8 mouse cellular contexts compared by ENCODE assay signal in the genomic region with DNA sequence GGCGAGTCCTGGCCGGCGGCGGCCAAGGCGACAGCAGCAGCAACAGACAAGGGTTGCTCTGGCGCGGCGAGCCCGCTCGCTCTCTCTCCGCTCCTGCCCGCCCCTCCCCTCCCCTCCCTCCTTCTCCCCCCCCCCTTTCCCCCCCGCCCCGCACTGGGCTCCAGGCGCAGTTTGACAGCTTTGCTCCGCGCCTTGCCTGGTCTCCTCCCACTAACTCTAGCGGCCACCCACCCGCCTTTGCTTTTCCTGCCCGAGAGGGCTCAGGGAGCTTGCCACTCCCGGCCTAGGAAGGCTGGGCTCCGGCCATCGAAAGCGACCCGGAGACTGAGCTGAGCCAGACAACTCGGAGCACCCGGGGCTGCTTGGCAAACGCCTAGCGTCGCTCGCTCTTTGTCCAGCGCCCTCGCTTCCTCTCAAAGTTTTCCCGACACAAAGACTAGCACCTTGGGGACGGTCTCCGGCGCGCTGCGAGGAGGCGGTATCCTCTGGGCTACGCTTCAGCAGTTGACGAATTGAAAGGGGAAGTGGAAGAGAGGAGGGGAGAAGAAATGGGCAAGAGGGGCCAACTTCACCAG. TPM values are rescaled to one million over a fixed set of nuclear protein-coding genes. Genes with fewer than 3 reads are reported as not detected.
DNase-seq lines count a peak whose midpoint lies in the region; ATAC-seq and TF ChIP-seq lines count a peak whose summit lies in the region.

TSS of gene St8sia2 (minus strand) at position 90 of the 575 bp plus-strand sequence.

- H3K4me3 ChIP-seq in layer of hippocampus, adult 2 months, result peak within 1 kb of the TSS; percentile 67
- peak within 1 kb of the TSS; percentile 77 for H3K4me3 ChIP-seq in heart, embryonic 11.5 days (ENCODE audit: low read depth, low read length)
- H3K4me3 ChIP-seq in small intestine, adult 2 months (ENCODE audit: low read depth, low read length), result peak within 1 kb of the TSS; percentile 58

- peak; percentile 78 for ATAC-seq in heart, embryonic 11.5 days (replicated peaks; ENCODE audit: insufficient number of reproducible peaks, low FRiP score, low TSS enrichment)
- no peak for ATAC-seq in erythroblast, adult 5-6 weeks (replicated peaks; ENCODE audit: low FRiP score, poor library complexity, severe bottlenecking)

- no peak for TF ChIP-seq CTCF in layer of hippocampus, adult 2 months (conservative IDR thresholded peaks at IDR 0.05)
- no peak for TF ChIP-seq CTCF in small intestine, adult 2 months (IDR thresholded peaks at IDR 0.05; ENCODE audit: extremely low read depth, insufficient read length, insufficient replicate concordance, low read depth, low read length)

- H3K27me3 ChIP-seq in heart, embryonic 11.5 days (ENCODE audit: control insufficient read depth, insufficient read depth, low read length), result peaks cover 39% of the 10 kb centered on the region
- H3K27me3 ChIP-seq in small intestine, adult 2 months (ENCODE audit: control insufficient read depth, insufficient read depth, low read length), result peaks cover 19% of the 10 kb centered on the region

- peaks cover 2% of the 10 kb centered on the region; the same call in 1 of the 2 replicates for H3K4me1 ChIP-seq in heart, embryonic 11.5 days (ENCODE audit: control insufficient read depth, insufficient read depth, low read length)
- H3K4me1 ChIP-seq in small intestine, adult 2 months (ENCODE audit: control insufficient read depth, insufficient read depth, insufficient read length, low read length), result peaks cover 4% of the 10 kb centered on the region; the same call in 1 of the 2 replicates

- H3K4me2 ChIP-seq in heart, embryonic 11.5 days, result peak within 1 kb of the TSS; percentile 98

- no peak within 1 kb of the TSS for H3K27ac ChIP-seq in layer of hippocampus, adult 2 months
- H3K27ac ChIP-seq in heart, embryonic 11.5 days (ENCODE audit: low read depth, low read length), result peak within 1 kb of the TSS; percentile 15; the same call in 1 of the 2 replicates
- no peak within 1 kb of the TSS for H3K27ac ChIP-seq in small intestine, adult 2 months (ENCODE audit: insufficient read depth, low read depth, low read length)

- peak within 1 kb of the TSS; percentile 77 for H3K9ac ChIP-seq in heart, embryonic 11.5 days (ENCODE audit: low read depth, low read length)

- no peak for DNase-seq in layer of hippocampus, adult 2 months (ENCODE audit: low spot score in 2 of 2)
- no peak for DNase-seq in layer of hippocampus, adult 8-10 months (ENCODE audit: low spot score in 2 of 2)
- DNase-seq in embryo, embryonic 10 days (ENCODE audit: low spot score), result peak; percentile 87
- DNase-seq in kidney, postnatal 10 days, result peak; percentile 81
- peak; percentile 41 for DNase-seq in lung, postnatal 25 days (ENCODE audit: low spot score)

- H3K9me3 ChIP-seq in heart, embryonic 11.5 days (replicated peaks; ENCODE audit: control insufficient read depth, low read length), result no peaks in the 10 kb centered on the region

- H3K36me3 ChIP-seq in heart, embryonic 11.5 days (ENCODE audit: control insufficient read depth, insufficient read depth, low read length), result no peaks in the 10 kb centered on the region
- H3K36me3 ChIP-seq in small intestine, adult 2 months (ENCODE audit: control insufficient read depth, insufficient read depth, low read length), result no peaks in the 10 kb centered on the region

- no peak for TF ChIP-seq POLR2A in small intestine, adult 2 months (IDR thresholded peaks at IDR 0.05; ENCODE audit: low read depth, low read length)

- WGBS in heart, embryonic 11.5 days (ENCODE audit: insufficient replicate concordance), result 0% methylated on average over 34 of the region's 42 CpGs
- 1% methylated on average over 41 of the region's 42 CpGs for WGBS in small intestine, adult 2 months

RNA-seq across cellular contexts. Expression of gene St8sia2, which starts in this region (rescaled TPM):
- 1 to 10 TPM; 1.3 to 1.8 TPM for total RNA-seq in layer of hippocampus, adult 2 months (2021)
- 1 to 10 TPM; 1.4 to 2.3 (median 2.1) TPM for total RNA-seq in layer of hippocampus, adult 8-10 months (2022)
- polyA plus RNA-seq in heart, embryonic 11.5 days (2014; fragmentation: Nextera tagmentation; extraction: Ambion mirVana), result 6.5 and 7.8 TPM in 2 replicates
- 0.18 and 0.39 TPM in 2 replicates for polyA plus RNA-seq in small intestine, adult 2 months (2012; rRNA removed)
- not detected in 2 replicates for total RNA-seq in erythroblast, adult 5-6 weeks (2015; ENCODE audit: low replicate concordance)
- not detected in 2 replicates for total RNA-seq in erythroblast, adult 5-6 weeks (2017; ENCODE audit: low replicate concordance)

Comparison
In these comparisons a context has a peak if more than half of its experiments do, and no peak if none do; other contexts are left out.
1. DNase-seq: peak in embryo, embryonic 10 days (single experiment), kidney, postnatal 10 days (single experiment) and lung, postnatal 25 days (single experiment); none in layer of hippocampus, adult 2 months (0 of 2) and layer of hippocampus, adult 8-10 months (0 of 2).
2. Peak in every context shown above with its lines, with median percentiles within 50 percentile points of each other: H3K4me3 ChIP-seq.